Mouse (Mus musculus): ENCODE results near the gene Gm14151.
"Not testable (repeated sequence)": the region's sequence is repeated elsewhere in the genome, so short reads cannot be mapped to it uniquely, and the experiment has no call there.

Gm14151 gene

GRCm38 (mm10) chr2:151092250-151092649 lies at the start of gene Gm14151:
Gm14151 (minus strand) TSS chr2:151092350.
- not testable (repeated sequence) for DNase-seq (ENCODE audit: low read depth)

GRCm38 (mm10) chr2:151097945-151098344 lies 5.8 kb upstream of the Gm14151 start, which contains the start of gene Gm14147:
Gm14147 (plus strand) TSS chr2:151098245.
- not testable (repeated sequence) for DNase-seq (ENCODE audit: low read depth)

DNA sequence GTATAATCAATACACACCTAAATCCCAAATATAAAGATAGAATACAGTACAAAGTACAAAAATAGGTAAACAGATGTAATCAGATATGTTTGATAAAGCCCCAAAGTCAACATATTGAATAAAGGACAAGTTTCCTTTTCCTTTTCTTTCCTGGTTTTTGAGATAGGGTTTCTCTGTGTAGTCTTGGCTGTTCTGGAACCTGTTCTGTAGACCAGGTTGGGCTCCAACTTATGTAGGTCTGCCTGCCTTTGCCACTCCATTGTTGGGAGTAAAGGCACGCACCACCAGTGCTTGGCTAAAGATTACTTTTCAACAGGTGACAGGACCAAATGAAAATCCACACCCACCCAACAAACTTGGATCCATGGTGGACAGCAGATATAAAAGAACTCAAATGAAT lies 35.5 kb downstream of the Gm14151 start:
- DNase-seq (ENCODE audit: low read depth): no peak

DNA sequence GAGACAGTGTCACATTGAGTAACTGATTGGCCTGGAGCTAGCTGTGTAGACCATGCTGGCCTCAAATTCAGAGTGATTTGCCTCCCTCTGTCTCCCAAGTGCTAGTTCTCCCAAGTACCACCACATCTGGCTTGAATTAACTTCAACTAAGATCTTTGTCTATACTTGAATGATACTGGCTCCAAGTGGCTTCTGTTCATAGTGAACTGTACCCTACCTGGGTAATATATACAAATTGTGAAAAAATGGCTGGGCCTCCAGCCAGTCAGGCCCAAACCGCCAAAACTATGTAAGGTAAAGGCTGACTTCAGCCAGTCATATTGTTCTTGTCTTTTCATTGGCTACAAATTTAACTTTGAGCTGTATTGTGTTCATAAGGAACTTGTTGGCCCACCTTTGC lies 51.7 kb downstream of the Gm14151 start:
- DNase-seq (ENCODE audit: low read depth): no peak

- DNase-seq (ENCODE audit: low read depth): no peak
Measured at GRCm38 (mm10) chr2:151039726-151040125, 52.4 kb downstream of the Gm14151 start.

- peak; percentile 86 for DNase-seq (ENCODE audit: low read depth)
Measured at GRCm38 (mm10) chr2:151039232-151039695, 52.9 kb downstream of the Gm14151 start, which contains the start of the genes Ninl and Nanp. Ninl (minus strand) TSS chr2:151039382. Nanp (minus strand) TSS chr2:151039398.

DNA sequence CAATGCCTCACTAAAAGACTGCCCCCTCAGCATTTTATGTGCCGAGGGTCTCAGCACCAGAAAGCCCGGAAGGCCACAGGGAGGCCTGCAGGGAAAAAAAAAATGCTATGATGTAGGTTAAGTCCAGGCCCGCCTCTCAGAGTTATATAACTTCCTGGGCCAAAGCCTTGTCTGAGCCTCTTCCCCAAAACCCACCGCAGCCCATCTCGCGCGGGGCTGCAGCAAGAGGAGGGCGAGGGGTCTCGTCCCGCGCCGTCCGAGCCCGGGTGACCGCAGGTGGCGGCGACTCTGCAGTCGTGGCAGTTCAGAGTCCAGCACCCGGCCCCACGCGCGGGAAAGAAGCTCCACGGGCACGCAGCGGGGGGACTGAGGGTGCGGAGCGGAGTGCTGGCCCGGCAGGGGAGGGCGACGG lies 53.3 kb downstream of the Gm14151 start:
- DNase-seq (ENCODE audit: low read depth): no peak

- DNase-seq (ENCODE audit: low read depth): no peak
Measured at GRCm38 (mm10) chr2:151037876-151038552, 54.1 kb downstream of the Gm14151 start.

DNA sequence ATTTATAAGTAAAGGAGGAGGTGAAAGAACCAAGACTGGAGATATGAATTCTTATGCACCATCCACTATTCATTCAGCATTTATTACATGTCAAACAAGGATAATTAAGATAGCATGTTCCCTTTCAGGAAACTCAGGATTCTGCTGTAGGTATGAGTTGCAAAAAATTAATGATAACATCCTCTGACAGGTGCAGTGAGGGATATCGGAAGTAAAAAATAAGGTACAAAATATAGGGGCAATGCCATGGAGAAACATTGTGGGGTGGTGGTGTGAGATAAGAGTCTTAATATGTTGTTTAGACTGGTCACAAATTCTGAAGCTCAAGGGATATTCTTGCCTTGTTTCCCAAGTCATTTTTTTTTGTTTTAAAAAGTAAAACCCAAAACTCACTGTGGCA lies 54.9 kb downstream of the Gm14151 start:
- no peak for DNase-seq (ENCODE audit: low read depth)
